Mouse (Mus musculus) neural tube, embryonic 14.5 days (tissue): Measurements from ENCODE around the gene Tjp3. TPM values are rescaled to one million over a fixed set of nuclear protein-coding genes. Genes with fewer than 3 reads are reported as not detected.
"Not testable (repeated sequence)": the region's sequence is repeated elsewhere in the genome, so short reads cannot be mapped to it uniquely, and the experiment has no call there.

ENCODE experiments used
- ATAC-seq: fragments of 200-750 bp; cut with Nextera tagmentation; 2 replicates; pipeline ENCODE4 v1.8.0; 2017; ENCODE audit warnings: low read depth, mild to moderate bottlenecking, moderate TSS enrichment, moderate library complexity
- H3K27ac ChIP-seq: fragments of 300-500 bp; sonication (generic); 2 replicates; pipeline ENCODE4 v1.5.1; 2014; ENCODE audit warnings: low read depth, mild to moderate bottlenecking, control low read depth, low read length, moderate library complexity, mixed read lengths
- H3K27me3 ChIP-seq: fragments of 300-500 bp; sonication (generic); 2 replicates; pipeline ENCODE4 v1.6.1; 2014; ENCODE audit warnings: low read length; ENCODE audit not compliant: control insufficient read depth, insufficient read depth
- H3K36me3 ChIP-seq: fragments of 300-500 bp; sonication (generic); 2 replicates; pipeline ENCODE4 v1.6.1; 2014; ENCODE audit warnings: low read length, mixed read lengths; ENCODE audit not compliant: control insufficient read depth, insufficient read depth
- H3K4me1 ChIP-seq: fragments of 300-500 bp; sonication (generic); 2 replicates; pipeline ENCODE4 v1.6.1; 2014; ENCODE audit warnings: low read length; ENCODE audit not compliant: control insufficient read depth, insufficient read depth
- H3K4me2 ChIP-seq: fragments of 300-500 bp; sonication (generic); 2 replicates; pipeline ENCODE4 v1.6.1; 2014; ENCODE audit warnings: mild to moderate bottlenecking, low read depth, low read length, control low read depth
- H3K4me3 ChIP-seq: fragments of 300-500 bp; sonication (generic); 2 replicates; pipeline ENCODE4 v1.5.1; 2014; ENCODE audit warnings: low read depth, low read length, control low read depth, mixed read lengths
- H3K9ac ChIP-seq: fragments of 300-500 bp; sonication (generic); replicated peaks from 2 replicates; pipeline ENCODE4 v1.6.1; 2014; ENCODE audit warnings: low read depth, mild to moderate bottlenecking, control low read depth, low read length, mixed read lengths
- H3K9me3 ChIP-seq: fragments of 300-500 bp; sonication (generic); 2 replicates; pipeline ENCODE4 v1.6.1; 2016; ENCODE audit warnings: low read length; ENCODE audit not compliant: control insufficient read depth
- WGBS: fragments of 180-500 bp; shearing (Covaris S2); extraction: QIAGEN DNeasy Blood & Tissue Kit; methylation state at CpG from one replicate; pipeline ENCODE4 v1.1.7; 2014; 5-methylcytosine and 5-hydroxymethylcytosine counted together
- microRNA-seq: library from miRNA; unstranded; fragments of <30 nt; microRNA quantifications from one replicate; pipeline ENCODE4, GENCODE M21; 2016
- polyA plus RNA-seq: library from polyadenylated mRNA; unstranded; fragments of >200 nt; fragmentation: Nextera tagmentation; extraction: Ambion mirVana; gene quantifications from 2 replicates; pipeline ENCODE4 v1.2.1, GENCODE M21; 2014

Tjp3 gene
- polyA plus RNA-seq, 1 experiment from 2014 or later = 2.6 TPM

- H3K9ac ChIP-seq, H3K9me3 ChIP-seq, H3K4me3 ChIP-seq, H3K4me2 ChIP-seq, H3K4me1 ChIP-seq, ATAC-seq, H3K27me3 ChIP-seq, H3K27ac ChIP-seq: not testable (repeated sequence)
- H3K36me3 ChIP-seq = peaks cover 32% of the 10 kb centered on the region
- 51% methylated on average over 2 of the region's 2 CpGs for WGBS
Observed at GRCm38 (mm10) chr10:81223731-81224130, 67.7 kb downstream of the Tjp3 start.

Small RNA genes lying within 50 kb of the gene (microRNA-seq; reads per million reads assigned to microRNA genes)
- gene Mir3057 = 10.0 reads per million, percentile 17 among the genes with 10 or more reads in this experiment

Other genes with a start within 250 kb of the Tjp3 start
- 264 and 279 TPM in 2 replicates for gene Sgta, start 231.4 kb downstream of the Tjp3 start, polyA plus RNA-seq
- gene Thop1, start 221.5 kb downstream of the Tjp3 start, polyA plus RNA-seq = 33.3 and 36.8 TPM in 2 replicates
- gene Creb3l3, start 192.7 kb downstream of the Tjp3 start, polyA plus RNA-seq = 0.15 and 0.61 TPM in 2 replicates
- 219 and 228 TPM in 2 replicates for gene Map2k2, start 185.7 kb downstream of the Tjp3 start, polyA plus RNA-seq
- 11.0 and 12.6 TPM in 2 replicates for gene Zbtb7a, start 156.4 kb downstream of the Tjp3 start, polyA plus RNA-seq
- 48.4 and 51.4 TPM in 2 replicates for gene Pias4, start 123.7 kb downstream of the Tjp3 start, polyA plus RNA-seq
- 373 and 452 TPM in 2 replicates for gene Eef2, start 115.0 kb downstream of the Tjp3 start, polyA plus RNA-seq
- 64.5 and 67.3 TPM in 2 replicates for gene Dapk3, start 108.6 kb downstream of the Tjp3 start, polyA plus RNA-seq
- gene 4930442H23Rik, start 107.7 kb downstream of the Tjp3 start, polyA plus RNA-seq = not detected in 2 replicates
- gene Nmrk2, start 89.5 kb downstream of the Tjp3 start, polyA plus RNA-seq = not detected in 2 replicates
- 73.9 and 84.8 TPM in 2 replicates for gene Atcay, start 60.7 kb downstream of the Tjp3 start, polyA plus RNA-seq
- gene Zfr2, start 58.4 kb downstream of the Tjp3 start, polyA plus RNA-seq = 21.1 and 25.1 TPM in 2 replicates
- gene Matk, start 38.6 kb downstream of the Tjp3 start, polyA plus RNA-seq = 21.8 and 37.6 TPM in 2 replicates
- gene Mrpl54, start 24.6 kb downstream of the Tjp3 start, polyA plus RNA-seq = 130 and 136 TPM in 2 replicates
- 26.1 and 27.8 TPM in 2 replicates for gene Apba3, start 24.6 kb downstream of the Tjp3 start, polyA plus RNA-seq
- gene Pip5k1c, start 1.4 kb upstream of the Tjp3 start, polyA plus RNA-seq = 133 and 140 TPM in 2 replicates
- gene Cactin, start 29.5 kb upstream of the Tjp3 start, polyA plus RNA-seq = 14.3 and 18.7 TPM in 2 replicates
- 1.9 and 4.6 TPM in 2 replicates for gene Tbxa2r, start 37.1 kb upstream of the Tjp3 start, polyA plus RNA-seq
- 0.05 and 0.08 TPM in 2 replicates for gene Gipc3, start 51.7 kb upstream of the Tjp3 start, polyA plus RNA-seq
- gene Hmg20b, start 58.9 kb upstream of the Tjp3 start, polyA plus RNA-seq = 29.9 and 38.0 TPM in 2 replicates
- 8.4 and 8.7 TPM in 2 replicates for gene Mfsd12, start 65.9 kb upstream of the Tjp3 start, polyA plus RNA-seq
- 0.39 and 0.42 TPM in 2 replicates for gene 4930404N11Rik, start 74.2 kb upstream of the Tjp3 start, polyA plus RNA-seq
- gene Fzr1, start 86.9 kb upstream of the Tjp3 start, polyA plus RNA-seq = 114 and 125 TPM in 2 replicates
- 61.0 and 68.0 TPM in 2 replicates for gene Dohh, start 92.8 kb upstream of the Tjp3 start, polyA plus RNA-seq
- gene Gm48551, start 92.9 kb upstream of the Tjp3 start, polyA plus RNA-seq = 4.3 and 6.3 TPM in 2 replicates
- 2.0 and 4.4 TPM in 2 replicates for gene Gm48552, start 97.4 kb upstream of the Tjp3 start, polyA plus RNA-seq
- gene Smim24, start 101.5 kb upstream of the Tjp3 start, polyA plus RNA-seq = 1.3 and 2.0 TPM in 2 replicates
- 21.9 and 25.0 TPM in 2 replicates for gene Nfic, start 164.1 kb upstream of the Tjp3 start, polyA plus RNA-seq
- gene Celf5, start 191.1 kb upstream of the Tjp3 start, polyA plus RNA-seq = 50.6 and 64.4 TPM in 2 replicates
- 62.6 and 62.7 TPM in 2 replicates for gene Ncln, start 204.8 kb upstream of the Tjp3 start, polyA plus RNA-seq
- 0.29 and 0.79 TPM in 2 replicates for gene S1pr4, start 208.6 kb upstream of the Tjp3 start, polyA plus RNA-seq
- gene Gna15, start 232.6 kb upstream of the Tjp3 start, polyA plus RNA-seq = 0.40 and 1.9 TPM in 2 replicates